Mouse (Mus musculus): ENCODE measurements around the gene Hspa12b.

- TF ChIP-seq ZNF384 (IDR thresholded peaks at IDR 0.05; ENCODE audit: low read depth, low read length) = no peak
- no peak for TF ChIP-seq ZC3H11A (IDR thresholded peaks at IDR 0.05; ENCODE audit: borderline replicate concordance, low read depth, low read length)
- no peak for TF ChIP-seq MAFK (IDR thresholded peaks at IDR 0.05; ENCODE audit: insufficient read depth, low read depth, low read length)
- TF ChIP-seq HCFC1 (IDR thresholded peaks at IDR 0.05; ENCODE audit: borderline replicate concordance, insufficient read depth, low read length) = no peak
Observed at GRCm38 (mm10) chr2:131175945-131176309, 48.8 kb downstream of the Hspa12b start.
